Mouse (Mus musculus): ENCODE results near the gene Cwc22.

DNA sequence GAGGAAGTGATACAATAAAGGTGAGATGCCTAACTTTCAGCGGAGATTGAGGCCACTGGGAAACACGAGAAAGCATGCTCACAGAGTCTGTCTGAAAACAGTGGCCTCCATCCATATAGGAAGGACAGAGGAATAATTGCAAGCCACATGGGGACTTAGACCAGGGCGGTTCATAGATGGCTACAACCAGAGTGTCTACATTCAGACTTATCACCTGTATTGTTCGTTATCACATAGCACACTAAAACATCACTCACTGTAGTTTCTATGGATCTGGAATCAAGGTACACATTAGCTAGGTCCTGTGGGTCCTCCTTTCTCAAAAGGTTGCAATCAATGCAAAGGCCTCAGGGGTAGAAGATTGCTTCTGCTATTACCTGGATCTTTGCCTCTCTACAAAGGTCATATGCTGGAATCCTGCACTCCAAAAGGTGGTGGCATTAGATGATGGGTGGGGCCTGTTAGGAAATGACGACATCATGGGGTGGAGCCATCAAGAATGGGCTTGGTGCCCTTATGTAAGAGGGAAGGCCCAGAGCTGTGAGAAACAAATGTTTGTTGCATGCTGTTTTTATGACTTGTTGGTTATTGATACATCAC lies 30.2 kb upstream of the Cwc22 start:
- TF ChIP-seq CTCF (IDR thresholded peaks at IDR 0.05) (no peak), EP300 (IDR thresholded peaks at IDR 0.05) (no peak)

Data from lung, postnatal 0 days (tissue).